Mouse (Mus musculus) heart, postnatal 4 days (tissue): Measurements from ENCODE around the gene Fbxw10. TPM values are rescaled to one million over a fixed set of nuclear protein-coding genes. Genes with fewer than 3 reads are reported as not detected.
A peak's percentile ranks its signal among the peaks of the same experiment; 100 is the strongest.

ENCODE experiments used
- DNase-seq: peaks from one replicate; pipeline ENCODE4 v3.0.0; 2021
- total RNA-seq, 2 experiments: library from RNA; stranded (reverse); gene quantifications; 2 replicates each; pipeline ENCODE4 v1.2.3; 2021

Gene Fbxw10
- total RNA-seq, 2 experiments from 2014 or later, result 0.23 TPM; not detected in 1

DNA sequence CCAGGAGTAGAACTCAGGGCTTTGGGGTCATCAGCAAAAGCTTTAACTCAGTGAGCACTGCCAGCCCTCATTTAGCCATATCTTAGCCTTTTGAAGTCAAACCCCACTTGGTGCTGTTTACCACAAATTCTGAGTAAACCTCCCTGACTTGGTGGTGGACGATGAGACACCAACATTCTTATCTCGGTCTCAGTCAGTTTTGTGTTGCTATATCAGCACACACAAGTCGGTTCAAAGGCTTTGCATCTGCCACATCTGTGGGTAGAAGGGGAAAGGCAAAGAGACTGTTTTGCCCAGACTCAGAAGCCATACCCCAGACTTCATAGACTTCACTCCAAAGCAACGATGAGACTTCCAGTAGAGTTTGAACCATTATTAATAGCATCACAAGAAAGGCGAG is 2.3 kb upstream of the Fbxw10 start:
- DNase-seq, result no peak

DNA sequence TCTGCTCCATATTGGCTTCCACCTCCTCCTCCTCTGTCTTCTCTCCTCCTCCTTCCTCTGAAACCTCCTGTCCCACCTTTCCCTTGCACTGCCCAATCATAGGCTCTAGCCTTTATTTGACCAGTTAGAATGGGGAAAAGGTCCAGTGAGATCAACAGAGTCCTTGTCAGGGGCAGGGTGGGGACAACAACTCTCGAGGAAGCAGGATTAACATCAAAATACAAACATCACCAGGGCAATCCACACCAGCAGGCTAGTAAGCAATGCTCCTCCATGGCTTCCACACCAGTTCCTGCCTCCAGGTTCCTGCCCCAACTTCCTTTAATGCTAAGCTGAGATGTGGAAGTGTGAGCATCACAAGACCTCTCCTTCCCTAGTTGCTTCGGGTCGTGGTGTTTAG is 1.1 kb upstream of the Fbxw10 start:
- DNase-seq, result no peak

DNA sequence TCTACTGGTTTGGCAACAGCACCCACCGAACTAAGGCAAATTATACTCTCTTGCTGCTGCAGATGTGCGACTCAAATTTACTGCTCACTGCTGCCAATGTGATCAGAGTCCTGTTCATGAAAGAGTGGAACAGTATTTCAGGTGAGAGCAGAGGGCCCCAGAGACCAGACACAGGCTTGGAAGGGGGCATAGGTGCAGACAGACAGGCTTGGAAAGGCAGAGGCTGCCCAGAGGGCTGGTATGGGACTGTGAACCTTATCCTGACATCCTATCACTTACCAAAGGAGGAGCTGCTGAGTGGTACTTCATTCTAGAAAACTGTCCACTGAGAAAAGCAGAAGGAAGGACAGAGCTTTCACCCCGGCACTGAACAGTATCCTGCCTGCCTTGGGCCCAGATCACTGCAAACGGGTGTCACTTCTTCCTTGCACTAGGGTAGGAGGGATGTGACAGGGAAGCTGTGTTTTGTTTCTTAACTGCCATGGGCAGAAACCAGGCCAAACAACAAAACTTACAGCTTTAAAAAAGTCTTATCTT is 854 bp downstream of the Fbxw10 start:
- DNase-seq, result no peak

DNA sequence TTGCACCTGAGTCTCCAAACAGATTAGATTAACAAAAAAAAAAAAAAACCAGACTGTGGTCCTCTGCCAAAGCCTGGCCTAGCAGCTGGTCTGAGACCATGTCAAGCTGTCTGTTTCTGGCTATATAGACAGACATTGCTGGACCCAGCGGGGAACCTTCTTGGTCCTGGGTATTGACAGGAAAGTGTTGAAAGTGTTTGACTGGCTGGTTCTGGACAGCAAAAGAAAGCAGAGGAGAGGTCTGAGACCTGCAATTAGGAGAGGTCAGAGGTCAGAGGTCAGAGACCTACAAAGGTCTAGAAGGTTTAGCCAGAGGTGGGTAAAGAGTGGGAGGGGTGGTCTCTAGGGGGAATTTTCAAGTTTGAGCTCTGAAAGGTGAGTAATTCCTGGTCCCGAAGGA is 1.4 kb downstream of the Fbxw10 start:
- DNase-seq, result no peak

DNA sequence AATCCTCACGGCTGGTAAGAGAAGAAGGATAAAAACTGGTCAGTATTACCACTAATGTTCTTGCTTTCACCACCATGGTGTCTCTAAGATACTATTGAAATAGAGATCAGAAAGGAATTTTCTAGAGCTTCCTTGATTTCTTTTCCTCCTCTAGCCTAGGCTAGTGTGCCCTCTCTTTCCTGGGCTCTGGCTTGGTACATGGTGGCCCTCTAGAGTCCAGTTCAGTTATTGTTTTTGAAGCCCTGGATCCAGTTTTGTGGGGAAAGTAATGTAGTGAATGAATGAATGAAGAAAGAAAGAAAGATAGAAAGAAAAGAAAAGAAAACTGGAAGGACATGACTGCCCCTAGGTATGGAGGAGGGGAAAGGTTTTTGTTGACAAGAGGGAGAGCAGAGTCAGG is 4.3 kb downstream of the Fbxw10 start:
- peak; percentile 14 for DNase-seq

DNA sequence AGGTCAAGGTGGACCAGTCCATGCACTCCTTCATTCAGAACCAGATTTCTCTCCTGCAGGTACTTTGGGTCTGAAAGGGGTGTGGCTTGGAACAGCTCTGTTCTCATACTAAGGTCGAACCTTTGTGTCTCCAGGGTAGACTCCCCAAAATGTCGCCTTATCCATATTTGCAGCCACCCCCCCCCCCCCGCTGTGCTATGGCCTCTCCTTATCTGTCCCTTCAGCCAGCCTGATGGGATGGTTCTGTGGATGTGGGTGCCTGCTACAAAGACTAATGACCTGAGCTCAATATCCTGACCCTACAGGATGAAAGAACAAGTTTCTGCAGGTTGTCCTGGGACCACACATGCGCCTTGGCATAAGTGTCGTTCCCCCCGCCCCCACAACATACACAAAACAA is 6.5 kb downstream of the Fbxw10 start:
- DNase-seq, result no peak

DNA sequence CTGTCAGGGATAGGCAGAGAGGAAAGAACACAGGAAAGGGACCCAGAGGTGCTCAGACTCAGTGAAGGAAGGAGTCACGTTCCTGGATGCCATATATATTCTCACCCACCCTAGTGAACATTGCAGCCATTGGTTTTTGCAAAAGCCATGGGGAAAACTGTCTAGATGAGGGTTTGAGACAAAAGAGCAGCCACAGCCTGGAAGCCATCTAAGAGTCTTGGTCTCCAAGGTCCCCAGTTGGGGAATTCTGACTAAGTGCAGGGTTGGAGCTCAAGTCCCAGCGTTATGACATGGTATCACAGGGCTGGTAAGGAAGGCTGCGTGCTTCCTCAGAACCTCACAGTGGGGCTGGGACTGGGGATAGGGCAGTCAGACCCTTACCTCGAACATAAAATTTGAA is 18.7 kb downstream of the Fbxw10 start:
- no peak for DNase-seq

DNA sequence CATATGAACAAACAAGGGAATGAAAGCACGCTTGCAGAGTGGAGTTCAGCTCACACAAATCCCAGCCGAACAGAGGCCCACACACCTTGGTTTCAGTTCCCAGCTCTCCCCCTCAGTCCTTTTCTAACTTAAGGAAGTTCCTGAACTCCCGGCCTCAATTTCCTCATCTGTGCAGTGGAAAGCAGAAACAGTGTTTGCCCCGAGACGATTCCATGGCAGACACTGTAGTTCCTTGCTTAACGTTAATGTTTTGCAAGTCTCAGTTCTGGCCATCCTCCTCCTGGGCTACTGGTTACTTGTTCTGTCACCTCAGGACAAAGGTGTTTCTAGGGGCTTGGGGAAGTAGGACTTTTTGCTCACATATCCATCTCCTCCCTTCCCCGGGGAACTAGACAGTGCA is 19.8 kb downstream of the Fbxw10 start:
- no peak for DNase-seq

DNA sequence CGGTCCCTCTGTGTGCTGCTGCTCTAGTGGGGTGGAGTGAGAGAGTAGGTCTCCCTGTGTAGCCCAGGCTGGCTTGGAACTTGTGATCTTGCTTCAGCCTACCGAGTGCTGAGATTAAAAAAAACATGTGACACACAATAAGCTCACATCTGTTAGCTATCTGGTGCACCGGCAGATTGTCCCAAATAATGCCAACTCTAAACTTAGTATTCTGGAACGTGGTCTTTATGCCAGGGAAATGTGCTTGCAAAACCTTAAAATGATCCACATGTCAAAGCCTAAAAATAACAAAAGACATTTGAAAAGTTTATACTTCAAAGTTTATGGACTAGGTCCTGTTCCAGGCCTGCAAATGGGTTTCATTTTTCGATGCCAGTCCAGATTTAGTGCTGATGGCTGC is 22.3 kb downstream of the Fbxw10 start:
- DNase-seq, result no peak

DNA sequence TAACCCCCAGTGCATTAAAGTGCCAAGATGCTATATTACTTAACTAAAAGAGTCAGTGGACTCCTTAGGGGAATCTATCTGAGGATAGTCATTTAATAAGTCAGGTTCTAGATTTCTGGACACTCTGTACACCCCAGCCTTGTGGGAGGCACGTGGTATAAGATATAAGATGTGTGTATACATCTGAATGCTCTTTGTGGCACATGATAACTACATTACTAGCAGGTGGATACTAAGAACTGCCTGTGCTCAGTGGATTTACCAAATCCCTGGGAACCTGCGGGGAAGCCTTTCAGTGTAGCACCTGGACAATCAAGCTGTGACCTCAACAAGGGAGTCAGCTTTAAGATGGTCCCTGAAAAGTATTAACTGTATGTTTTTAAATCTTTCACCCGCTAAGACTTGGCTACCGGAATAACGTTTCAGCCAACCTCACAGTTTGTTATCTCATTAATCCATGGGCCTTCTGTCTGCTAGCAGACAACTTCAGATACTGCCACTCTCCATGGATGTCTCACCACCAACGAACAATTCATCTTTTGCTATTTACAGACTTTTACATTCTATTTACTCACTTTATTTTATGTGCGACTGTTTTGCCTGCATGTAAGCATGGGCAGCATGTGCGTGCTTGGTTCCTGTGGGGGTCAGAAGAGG is 23.0 kb downstream of the Fbxw10 start:
- no peak for DNase-seq

DNA sequence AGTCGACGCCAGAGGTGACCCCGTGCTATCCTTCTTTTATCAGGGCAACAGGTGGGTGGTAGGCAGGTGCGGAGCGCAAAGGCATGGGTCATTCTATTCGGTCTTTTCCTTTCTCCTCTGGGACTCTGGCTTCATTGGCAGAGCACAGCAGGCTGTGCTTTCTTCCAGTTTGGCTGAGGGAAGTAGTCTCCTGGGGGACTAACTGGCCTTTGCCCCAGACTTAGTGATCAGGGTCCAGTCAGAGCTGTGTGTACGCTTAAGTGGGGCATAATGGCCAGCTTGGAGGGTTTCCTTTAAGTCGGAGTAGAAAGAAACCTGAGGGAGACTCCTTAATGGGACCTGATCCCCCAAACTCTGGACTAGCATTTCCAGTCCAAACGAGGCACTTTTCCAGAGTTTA is 26.6 kb downstream of the Fbxw10 start:
- no peak for DNase-seq

DNA sequence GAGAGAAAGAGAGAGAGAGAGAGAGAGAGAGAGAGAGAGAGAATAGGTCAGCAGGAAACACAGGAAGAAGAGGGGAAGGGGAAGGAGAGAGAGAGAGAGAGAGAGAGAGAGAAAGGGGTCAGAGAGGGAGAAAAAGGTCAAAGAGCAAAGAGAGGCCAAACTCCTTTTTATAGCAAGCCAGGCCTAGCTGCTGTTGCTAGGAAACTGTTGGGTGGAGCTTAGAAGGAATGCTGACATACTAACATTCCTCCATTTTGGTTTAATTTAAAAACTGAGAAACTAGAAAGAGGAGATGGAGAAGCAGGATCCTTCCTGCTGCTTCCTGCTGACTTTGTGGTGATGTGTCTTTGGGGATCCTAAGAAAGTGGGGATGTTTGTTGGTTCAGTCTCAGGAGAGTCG is 28.8 kb downstream of the Fbxw10 start:
- no peak for DNase-seq

DNA sequence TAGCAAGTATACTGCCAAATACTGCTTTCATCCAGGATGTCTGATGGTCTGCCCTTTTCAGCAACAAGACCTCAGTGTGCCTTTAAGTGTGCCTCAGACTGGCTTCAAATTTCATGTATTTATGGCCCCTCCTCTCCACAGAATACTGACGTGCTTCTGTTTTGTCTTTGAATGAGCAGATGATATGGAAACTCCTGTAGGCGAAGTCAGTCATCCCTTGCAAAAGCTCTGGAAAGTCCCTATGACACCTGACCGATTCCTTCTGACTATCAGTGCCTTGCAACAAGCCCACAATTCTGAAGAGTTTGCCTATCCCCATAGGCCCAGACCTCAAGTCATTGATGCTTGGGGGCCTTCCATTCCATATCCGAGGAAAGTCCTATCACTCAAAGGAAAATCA is 29.6 kb downstream of the Fbxw10 start:
- DNase-seq, result no peak

DNA sequence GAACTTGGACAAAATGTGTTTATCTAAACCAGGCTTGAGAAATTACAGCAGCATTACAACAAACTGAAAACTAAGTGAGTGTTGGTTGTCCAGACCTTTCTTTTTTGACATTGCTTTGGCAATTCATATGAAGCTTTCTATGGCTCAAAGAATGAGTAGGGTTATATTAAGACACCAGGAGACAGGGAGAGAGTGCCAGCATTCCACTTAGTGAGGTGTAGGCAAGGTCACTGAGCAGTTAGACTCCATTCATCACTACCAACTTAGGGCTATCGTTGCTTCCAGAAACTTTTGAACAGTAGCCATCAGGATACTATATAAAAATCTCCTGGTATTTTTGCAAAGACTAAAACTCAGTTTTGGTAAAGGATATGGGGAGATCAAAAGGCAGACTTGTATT is 30.5 kb downstream of the Fbxw10 start:
- DNase-seq, result no peak

DNA sequence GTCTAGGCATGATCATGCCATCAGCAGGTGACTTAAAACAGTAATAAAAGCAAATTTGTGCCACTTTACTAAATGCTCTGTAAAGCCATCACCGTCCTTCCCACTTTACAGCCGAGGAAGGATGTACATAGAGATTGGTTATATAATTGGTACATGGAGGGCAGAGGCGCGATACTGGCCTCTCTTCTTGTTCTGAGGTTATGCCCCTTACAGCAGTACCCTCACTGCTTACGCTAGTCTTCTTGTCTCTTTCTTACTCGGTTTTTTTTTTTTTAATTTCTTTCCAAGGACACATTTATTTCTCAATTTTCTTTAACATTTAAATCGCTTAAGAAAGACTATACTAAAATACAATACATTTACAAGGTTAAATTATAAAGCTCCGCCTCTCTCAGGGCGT is 31.9 kb downstream of the Fbxw10 start:
- no peak for DNase-seq

DNA sequence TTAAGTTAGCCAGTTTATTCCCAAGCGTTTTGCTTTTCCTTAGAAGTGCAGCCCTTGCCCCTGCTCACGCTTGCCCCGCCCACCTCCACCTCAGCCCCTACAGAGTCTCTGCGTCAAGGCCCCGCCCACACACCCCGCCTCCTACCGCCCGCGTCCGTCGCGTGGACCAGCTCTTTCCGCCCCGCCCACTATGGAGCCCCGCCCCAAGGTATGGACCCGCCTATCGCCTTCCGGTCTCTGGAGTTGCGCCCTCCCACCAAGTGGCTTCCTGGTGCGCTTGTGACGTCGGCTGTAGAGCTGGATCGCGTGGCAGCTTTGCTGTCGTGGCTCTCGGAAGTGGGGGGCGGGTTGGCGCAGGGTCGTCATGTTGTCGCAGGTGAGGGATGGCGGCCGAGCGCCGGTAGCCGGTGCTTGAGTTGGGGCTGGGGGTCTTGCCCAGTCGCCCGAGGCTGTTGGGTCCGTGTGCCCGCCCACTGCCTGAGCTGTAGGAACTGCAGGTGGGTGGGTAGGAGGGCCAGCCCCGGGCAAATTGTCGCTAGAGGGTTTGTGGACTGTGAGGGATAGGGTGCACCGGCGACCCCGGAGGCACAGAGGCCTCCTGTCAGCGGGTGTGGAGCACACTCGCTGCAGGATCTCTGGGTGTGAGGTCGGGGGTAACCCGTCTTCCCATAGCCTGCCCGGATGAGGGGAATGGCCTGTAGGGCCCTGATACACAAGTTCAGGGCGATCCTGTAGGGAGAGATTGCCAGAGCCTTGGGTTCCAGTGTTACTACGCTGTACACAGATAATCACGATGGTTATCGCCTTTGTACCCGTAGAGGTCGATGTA is 32.6 kb downstream of the Fbxw10 start, which contains the start of gene Tvp23b:
TSS of gene Tvp23b (plus strand) at position 236 of the 829 bp plus-strand sequence.
- peak; percentile 99 for DNase-seq

DNA sequence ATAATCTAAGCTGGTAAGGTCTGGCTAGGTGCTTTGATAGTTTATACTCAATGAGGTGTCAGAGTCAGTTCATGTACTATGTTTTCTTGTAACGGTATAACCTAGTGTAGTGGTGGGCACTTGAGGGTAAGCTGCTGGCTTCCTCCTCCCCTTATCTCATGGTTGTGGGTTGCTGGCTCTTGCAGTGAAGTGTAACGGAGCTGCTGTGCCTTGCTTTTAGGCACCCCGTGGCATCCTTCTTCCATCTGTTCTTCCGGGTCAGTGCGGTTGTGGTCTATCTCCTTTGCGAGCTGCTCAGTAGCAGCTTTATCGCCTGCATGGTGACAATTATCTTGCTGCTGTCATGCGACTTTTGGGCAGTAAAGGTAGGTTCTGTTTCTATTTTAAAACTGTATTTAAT is 36.5 kb downstream of the Fbxw10 start:
- DNase-seq, result no peak

DNA sequence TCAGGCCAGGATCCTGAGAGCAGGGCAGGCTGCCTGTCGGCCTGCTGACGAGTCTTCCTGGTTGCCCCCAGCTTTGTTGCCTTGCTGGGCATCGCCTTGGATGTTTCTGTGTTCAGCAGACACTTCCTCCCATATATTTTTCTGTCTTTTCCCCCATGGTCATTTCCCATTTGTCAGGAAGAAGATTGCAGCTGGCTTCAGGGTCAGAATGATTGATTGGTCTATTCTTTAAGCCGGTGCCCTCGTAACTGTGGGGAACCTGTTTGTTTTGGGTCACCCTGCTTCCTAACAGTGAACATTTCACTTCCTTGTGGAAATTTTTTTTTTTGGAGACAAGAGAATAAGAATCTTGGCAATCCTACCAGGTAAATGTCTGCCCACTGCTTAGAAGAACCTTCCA is 38.5 kb downstream of the Fbxw10 start:
- no peak for DNase-seq

DNA sequence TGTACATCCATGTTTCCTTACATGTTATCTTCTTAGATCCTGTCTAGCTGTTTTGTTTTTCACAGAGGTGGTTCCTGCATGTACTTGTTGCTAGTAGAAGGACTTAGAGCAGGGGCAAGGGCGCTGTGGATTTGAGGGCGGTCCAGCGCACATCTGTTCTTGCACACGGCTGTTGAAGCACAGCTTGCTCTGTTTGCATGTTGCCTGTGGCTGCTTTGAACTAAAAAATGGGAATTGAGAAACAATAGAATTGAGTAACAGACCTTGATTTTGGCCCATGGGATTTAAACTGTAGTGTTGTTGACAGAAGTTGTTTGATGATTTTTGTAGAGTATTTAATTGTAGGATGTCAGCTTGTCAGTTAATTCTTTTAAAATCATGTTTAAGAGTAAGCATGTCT is 43.9 kb downstream of the Fbxw10 start:
- no peak for DNase-seq

DNA sequence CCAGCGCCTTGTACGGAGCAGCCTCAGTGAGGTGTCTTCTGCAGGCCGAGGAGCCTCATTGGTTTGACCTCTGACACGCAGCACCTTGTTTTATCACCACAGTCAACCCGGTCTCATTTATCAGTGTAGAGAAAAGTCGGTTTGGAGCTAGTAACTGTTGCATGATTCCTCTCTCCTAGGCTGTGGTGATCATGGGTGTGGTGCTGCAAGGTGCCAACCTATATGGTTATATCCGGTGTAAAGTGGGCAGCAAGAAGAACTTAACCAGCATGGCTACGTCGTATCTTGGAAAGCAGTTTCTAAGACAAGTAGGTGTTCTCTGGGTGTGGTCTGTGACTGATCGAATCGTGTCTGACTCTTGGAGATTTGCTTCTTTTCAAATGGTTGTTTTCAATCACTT is 44.9 kb downstream of the Fbxw10 start:
- no peak for DNase-seq

DNA sequence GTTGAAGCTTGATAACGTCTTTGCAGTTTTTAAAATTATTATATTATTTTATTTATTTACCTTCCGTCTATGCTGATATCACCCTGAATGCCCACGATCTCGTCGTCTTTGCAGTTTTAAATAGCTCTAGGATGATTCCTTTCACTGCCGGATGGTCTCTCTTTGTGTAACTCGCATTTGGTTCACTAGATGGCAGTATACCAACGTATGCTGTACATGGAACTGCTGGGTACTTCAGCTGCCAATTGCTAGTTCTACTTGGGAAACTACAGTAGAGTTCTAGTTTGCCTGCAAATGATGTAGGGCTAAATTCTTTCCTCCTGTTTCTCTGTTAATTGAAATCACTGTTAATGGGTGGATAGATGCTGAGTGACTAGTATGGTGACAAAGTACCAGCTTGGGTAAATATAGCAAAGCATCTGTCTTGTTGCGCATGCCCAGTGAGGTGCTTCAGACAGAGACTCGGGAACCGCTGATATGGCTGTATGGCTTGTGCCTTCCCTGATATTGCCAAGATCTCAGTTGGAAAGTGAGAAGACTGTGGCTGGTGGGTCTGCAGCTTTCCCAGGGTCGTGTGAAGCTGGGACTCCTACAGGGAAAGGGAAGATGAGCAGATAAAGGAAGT is 54.9 kb downstream of the Fbxw10 start:
- peak; percentile 75 for DNase-seq

DNA sequence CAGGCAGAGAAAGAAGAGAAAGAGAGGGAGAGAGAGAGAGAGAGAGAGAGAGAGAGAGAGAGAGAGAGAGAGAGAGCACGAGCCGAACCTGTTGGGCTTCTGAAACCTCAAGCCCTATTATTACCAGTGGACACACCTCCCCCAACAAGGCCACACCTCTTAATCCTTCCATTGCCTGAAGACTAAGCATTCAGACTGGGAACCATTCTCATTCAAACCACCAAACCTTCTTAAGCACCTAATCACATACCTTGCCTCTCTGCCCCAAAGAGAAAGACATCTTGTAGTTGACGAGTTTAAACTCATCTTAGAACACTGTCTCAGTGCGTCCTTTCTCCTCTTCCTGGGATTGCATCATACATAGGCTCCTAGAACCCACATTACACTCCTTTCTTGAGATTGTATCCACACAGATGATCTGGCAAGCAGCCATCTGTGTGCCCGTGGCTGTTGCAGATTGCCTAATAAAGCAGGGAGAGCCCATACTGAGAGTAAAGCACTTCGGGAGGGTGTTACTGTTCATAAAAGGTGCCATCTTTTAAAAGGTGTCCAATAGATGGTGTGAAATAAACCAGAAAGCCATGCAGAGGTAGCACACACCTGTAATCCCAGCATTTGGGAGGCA is 57.1 kb downstream of the Fbxw10 start:
- no peak for DNase-seq

DNA sequence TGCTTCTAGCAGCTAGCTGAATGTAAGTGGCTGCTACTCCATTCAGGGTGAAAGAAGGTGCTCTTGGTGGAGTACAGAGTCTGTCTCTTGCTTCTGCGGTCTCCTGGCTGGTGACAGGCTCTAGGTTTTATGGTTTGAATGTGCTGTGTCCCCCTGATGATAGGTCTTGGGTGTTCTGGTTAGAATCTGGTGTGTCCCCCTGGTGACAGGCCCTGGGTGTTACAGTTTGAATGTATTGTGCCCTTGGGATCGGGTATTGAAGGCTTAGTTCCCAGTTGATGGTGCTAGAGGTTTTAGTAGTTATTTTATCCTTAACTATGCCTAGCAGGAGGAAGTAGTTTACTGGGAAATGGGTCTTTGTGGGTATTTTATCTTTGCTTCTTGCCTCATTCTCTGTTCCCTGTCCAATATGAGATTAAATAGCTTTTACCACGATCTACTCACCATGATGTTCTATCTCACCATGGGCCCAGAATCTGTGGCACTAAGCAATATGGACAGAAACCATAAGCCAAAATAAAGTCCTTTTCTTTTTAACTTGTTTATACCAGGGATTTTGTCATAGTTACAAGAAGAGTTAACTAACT is 62.9 kb downstream of the Fbxw10 start:
- no peak for DNase-seq
